Mouse (Mus musculus): ENCODE measurements around the gene Minos1.

GRCm38 (mm10) chr4:139124940-139125339, 6.0 kb downstream of the Minos1 start:
- TF ChIP-seq POLR2A (IDR thresholded peaks at IDR 0.05; ENCODE audit: low read depth, low read length) (no peak), CTCF (IDR thresholded peaks at IDR 0.05; ENCODE audit: extremely low read depth, insufficient read depth, insufficient read length, insufficient replicate concordance) (no peak)

All from spleen, adult 2 months (tissue).